Comparison of ENCODE assay signal across 10 mouse cellular contexts in the genomic region with DNA sequence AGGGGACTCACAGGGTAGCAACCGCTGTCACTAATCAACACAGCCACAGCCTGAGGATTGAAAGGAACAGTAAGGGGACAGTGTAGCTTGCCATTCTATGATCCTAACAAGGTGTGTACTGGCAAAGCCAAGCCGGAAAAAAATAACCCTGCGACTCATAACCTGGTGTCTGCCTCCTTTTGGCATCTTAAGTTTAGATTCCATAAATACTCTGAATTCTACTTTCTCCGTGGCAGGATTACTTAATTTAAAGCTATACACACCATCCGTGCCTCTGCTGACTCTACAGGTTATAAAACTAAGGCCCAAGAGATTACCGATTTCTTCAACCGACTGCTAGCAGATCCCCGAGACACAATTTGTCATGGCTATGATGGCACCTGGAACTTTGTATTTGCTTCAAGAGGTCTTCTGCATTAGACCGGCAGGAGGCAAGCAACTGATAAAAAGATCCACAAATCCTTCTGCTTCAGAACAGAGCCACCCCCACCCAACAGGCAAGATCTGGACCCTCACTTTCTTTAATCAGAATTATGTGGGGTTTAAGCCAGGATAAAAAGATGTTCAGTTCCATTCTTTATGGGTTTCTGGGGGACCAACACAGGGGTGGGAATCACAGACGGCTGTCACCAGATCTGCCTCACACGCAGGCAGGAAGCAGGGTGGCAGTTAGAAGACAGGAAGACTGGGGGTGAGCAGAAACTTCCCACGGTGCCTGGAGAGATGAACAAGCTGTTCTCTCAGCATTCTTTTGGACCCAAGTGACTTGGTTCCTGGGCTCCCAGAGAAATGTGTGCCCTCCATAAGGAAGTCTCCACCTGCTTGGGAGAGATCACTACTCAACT.
A peak's percentile ranks its signal among the peaks of the same experiment; 100 is the strongest.
DNase-seq lines count a peak whose midpoint lies in the region; ATAC-seq lines count a peak whose summit lies in the region.
"Had no signal": no experiment of that assay in that cellular context is flagged by ENCODE, and none has a peak within 500 bp of the region (broad histone marks: within the 10 kb centered on the region; RNA-seq: fewer than 3 reads in every experiment).

No protein-coding gene starts in this region.

- peak; percentile 76 for ATAC-seq in frontal cortex, adult (ENCODE audit: low TSS enrichment)
- ATAC-seq: hindbrain, postnatal 0 days had no signal

- no peak for DNase-seq in frontal cortex, postnatal 10 days (ENCODE audit: low spot score in 2 of 2)
- DNase-seq in spleen, postnatal 36 days (ENCODE audit: low spot score in 2 of 2) = peak; percentile 4 to 6
- DNase-seq in spleen, postnatal 14 days (ENCODE audit: low spot score in 2 of 2) = no peak
- DNase-seq in lung, postnatal 4 days = peak; percentile 37 to 55
- no peak for DNase-seq in left cerebral cortex, adult 18-20 months (ENCODE audit: low spot score in 2 of 2)
- DNase-seq in right cerebral cortex, postnatal 14 days = no peak
- no peak for DNase-seq in gastrocnemius, postnatal 10 days
- DNase-seq: cerebellum, postnatal 25 days had no signal

Comparison
In these comparisons a context has a peak if more than half of its experiments do, and no peak if none do; other contexts are left out.
1. DNase-seq: peak in spleen, postnatal 36 days (2 of 2) and lung, postnatal 4 days (2 of 2); none in frontal cortex, postnatal 10 days (0 of 2), spleen, postnatal 14 days (0 of 2), left cerebral cortex, adult 18-20 months (0 of 2), right cerebral cortex, postnatal 14 days (single experiment) and gastrocnemius, postnatal 10 days (single experiment).